Mouse (Mus musculus): ENCODE measurements around the gene Cox19. TPM values are rescaled to one million over a fixed set of nuclear protein-coding genes. Genes with fewer than 3 reads are reported as not detected.

Cox19 gene
- polyA plus RNA-seq, 1 experiment from 2014 or later = 113 TPM

GRCm38 (mm10) chr5:139355235-139355772 is 4.1 kb upstream of the Cox19 start:
- no peak overlapping the region for H3K4me3 ChIP-seq (ENCODE audit: low read depth, low read length)
- no peaks in the 10 kb centered on the region for H3K36me3 ChIP-seq (ENCODE audit: control insufficient read depth, insufficient read depth, low read length)
- no peaks in the 10 kb centered on the region for H3K4me1 ChIP-seq (ENCODE audit: control insufficient read depth, insufficient read depth, low read length)
- no peak overlapping the region for H3K4me2 ChIP-seq (ENCODE audit: low read depth, low read length)
- 38% methylated on average over 19 of the region's 19 CpGs for whole genome bisulfite sequencing
- ATAC-seq (ENCODE audit: low read depth) = no peak
- H3K9me3 ChIP-seq (ENCODE audit: control insufficient read depth, low read length) = no peaks in the 10 kb centered on the region
- H3K27me3 ChIP-seq (ENCODE audit: control insufficient read depth, insufficient read depth, low read length) = no peaks in the 10 kb centered on the region
- no peak overlapping the region for H3K27ac ChIP-seq (ENCODE audit: low read depth, low read length)
- no peak overlapping the region for H3K9ac ChIP-seq (replicated peaks; ENCODE audit: low read depth, low read length)

- Histone ChIP-seq H3K4me1 (ENCODE audit: control insufficient read depth, insufficient read depth, low read length) (no peaks in the 10 kb centered on the region), H3K4me2 (ENCODE audit: low read depth, low read length) (no peak overlapping the region), H3K36me3 (ENCODE audit: control insufficient read depth, insufficient read depth, low read length) (no peaks in the 10 kb centered on the region), H3K9me3 (ENCODE audit: control insufficient read depth, low read length) (no peaks in the 10 kb centered on the region), H3K9ac (replicated peaks; ENCODE audit: low read depth, low read length) (no peak overlapping the region), H3K27me3 (ENCODE audit: control insufficient read depth, insufficient read depth, low read length) (no peaks in the 10 kb centered on the region), H3K27ac (ENCODE audit: low read depth, low read length) (no peak overlapping the region), H3K4me3 (ENCODE audit: low read depth, low read length) (no peak overlapping the region)
- WGBS = 89% methylated on average over 11 of the region's 11 CpGs
- no peak for ATAC-seq (ENCODE audit: low read depth)
These were observed 2.7 kb upstream of the Cox19 start for GRCm38 (mm10) chr5:139353946-139354345.

- H3K4me2 ChIP-seq (ENCODE audit: low read depth, low read length) = no peak overlapping the region
- no peak for ATAC-seq (ENCODE audit: low read depth)
- no peak overlapping the region for H3K4me3 ChIP-seq (ENCODE audit: low read depth, low read length)
- no peaks in the 10 kb centered on the region for H3K4me1 ChIP-seq (ENCODE audit: control insufficient read depth, insufficient read depth, low read length)
- H3K36me3 ChIP-seq (ENCODE audit: control insufficient read depth, insufficient read depth, low read length) = no peaks in the 10 kb centered on the region
- no peaks in the 10 kb centered on the region for H3K27me3 ChIP-seq (ENCODE audit: control insufficient read depth, insufficient read depth, low read length)
- no peaks in the 10 kb centered on the region for H3K9me3 ChIP-seq (ENCODE audit: control insufficient read depth, low read length)
- WGBS = 57% methylated on average over 10 of the region's 10 CpGs
- H3K27ac ChIP-seq (ENCODE audit: low read depth, low read length) = no peak overlapping the region
- no peak overlapping the region for H3K9ac ChIP-seq (replicated peaks; ENCODE audit: low read depth, low read length)
These were observed 2.3 kb upstream of the Cox19 start for GRCm38 (mm10) chr5:139353496-139353895.

- no peak within 1 kb of the TSS for H3K4me3 ChIP-seq (ENCODE audit: low read depth, low read length)
- no peak within 1 kb of the TSS for H3K9ac ChIP-seq (replicated peaks; ENCODE audit: low read depth, low read length)
- no peak for ATAC-seq (ENCODE audit: low read depth)
- no peaks in the 10 kb centered on the region for H3K36me3 ChIP-seq (ENCODE audit: control insufficient read depth, insufficient read depth, low read length)
- H3K4me1 ChIP-seq (ENCODE audit: control insufficient read depth, insufficient read depth, low read length) = no peaks in the 10 kb centered on the region
- no peak within 1 kb of the TSS for H3K4me2 ChIP-seq (ENCODE audit: low read depth, low read length)
- no peaks in the 10 kb centered on the region for H3K9me3 ChIP-seq (ENCODE audit: control insufficient read depth, low read length)
- 67% methylated on average over 6 of the region's 6 CpGs for WGBS
- H3K27me3 ChIP-seq (ENCODE audit: control insufficient read depth, insufficient read depth, low read length) = no peaks in the 10 kb centered on the region
- H3K27ac ChIP-seq (ENCODE audit: low read depth, low read length) = no peak within 1 kb of the TSS
These were observed 1.1 kb upstream of the Cox19 start, which contains the start of gene Cyp2w1 for GRCm38 (mm10) chr5:139352317-139352716. Gene Cyp2w1, plus strand, starts transcription at chr5:139352617.

- Histone ChIP-seq H3K9ac (replicated peaks; ENCODE audit: low read depth, low read length) (no peak overlapping the region), H3K4me3 (ENCODE audit: low read depth, low read length) (no peak overlapping the region), H3K36me3 (ENCODE audit: control insufficient read depth, insufficient read depth, low read length) (no peaks in the 10 kb centered on the region), H3K4me1 (ENCODE audit: control insufficient read depth, insufficient read depth, low read length) (no peaks in the 10 kb centered on the region), H3K4me2 (ENCODE audit: low read depth, low read length) (no peak overlapping the region), H3K27me3 (ENCODE audit: control insufficient read depth, insufficient read depth, low read length) (no peaks in the 10 kb centered on the region), H3K9me3 (ENCODE audit: control insufficient read depth, low read length) (no peaks in the 10 kb centered on the region), H3K27ac (ENCODE audit: low read depth, low read length) (no peak overlapping the region)
- ATAC-seq (ENCODE audit: low read depth) = no peak
- 35% methylated on average over 8 of the region's 8 CpGs for WGBS
These were observed 410 bp upstream of the Cox19 start for GRCm38 (mm10) chr5:139351628-139352027.

- Histone ChIP-seq H3K9me3 (ENCODE audit: control insufficient read depth, low read length) (no peaks in the 10 kb centered on the region), H3K27me3 (ENCODE audit: control insufficient read depth, insufficient read depth, low read length) (no peaks in the 10 kb centered on the region), H3K4me2 (ENCODE audit: low read depth, low read length) (no peak overlapping the region), H3K4me1 (ENCODE audit: control insufficient read depth, insufficient read depth, low read length) (no peaks in the 10 kb centered on the region), H3K27ac (ENCODE audit: low read depth, low read length) (no peak overlapping the region), H3K4me3 (ENCODE audit: low read depth, low read length) (no peak overlapping the region), H3K36me3 (ENCODE audit: control insufficient read depth, insufficient read depth, low read length) (no peaks in the 10 kb centered on the region), H3K9ac (replicated peaks; ENCODE audit: low read depth, low read length) (no peak overlapping the region)
- ATAC-seq (ENCODE audit: low read depth) = no peak
- WGBS = 73% methylated on average over 6 of the region's 6 CpGs
These were observed 1.5 kb downstream of the Cox19 start for GRCm38 (mm10) chr5:139349713-139350112.

- no peaks in the 10 kb centered on the region for H3K9me3 ChIP-seq (ENCODE audit: control insufficient read depth, low read length)
- 41% methylated on average over 1 of the region's 1 CpGs for WGBS
- peaks cover 7% of the 10 kb centered on the region; the same call in 1 of the 2 replicates for H3K36me3 ChIP-seq (ENCODE audit: control insufficient read depth, insufficient read depth, low read length)
- ATAC-seq (ENCODE audit: low read depth) = no peak
- H3K4me2 ChIP-seq (ENCODE audit: low read depth, low read length) = no peak overlapping the region
- no peaks in the 10 kb centered on the region for H3K27me3 ChIP-seq (ENCODE audit: control insufficient read depth, insufficient read depth, low read length)
- H3K27ac ChIP-seq (ENCODE audit: low read depth, low read length) = no peak overlapping the region
- no peak overlapping the region for H3K4me3 ChIP-seq (ENCODE audit: low read depth, low read length)
- no peak overlapping the region for H3K9ac ChIP-seq (replicated peaks; ENCODE audit: low read depth, low read length)
- peaks cover 6% of the 10 kb centered on the region for H3K4me1 ChIP-seq (ENCODE audit: control insufficient read depth, insufficient read depth, low read length)
These were observed 4.0 kb downstream of the Cox19 start for GRCm38 (mm10) chr5:139347225-139347624.

GRCm38 (mm10) chr5:139345364-139345714 is 5.9 kb downstream of the Cox19 start:
- 8% methylated on average over 5 of the region's 5 CpGs for WGBS
- no peak; the same call in 1 of the 2 replicates for ATAC-seq (ENCODE audit: low read depth)
- Histone ChIP-seq H3K9ac (replicated peaks; ENCODE audit: low read depth, low read length) (peak overlapping the region; percentile 8; the same call in 1 of the 2 replicates), H3K4me2 (ENCODE audit: low read depth, low read length) (peak overlapping the region; percentile 98), H3K4me1 (ENCODE audit: control insufficient read depth, insufficient read depth, low read length) (peaks cover 6% of the 10 kb centered on the region), H3K27me3 (ENCODE audit: control insufficient read depth, insufficient read depth, low read length) (no peaks in the 10 kb centered on the region), H3K36me3 (ENCODE audit: control insufficient read depth, insufficient read depth, low read length) (peaks cover 15% of the 10 kb centered on the region), H3K27ac (ENCODE audit: low read depth, low read length) (0 out of 2 replicates have a peak overlapping the region, but pooled peaks have one; percentile 3), H3K4me3 (ENCODE audit: low read depth, low read length) (peak overlapping the region; percentile 82), H3K9me3 (ENCODE audit: control insufficient read depth, low read length) (no peaks in the 10 kb centered on the region)

GRCm38 (mm10) chr5:139344687-139345363 is 6.4 kb downstream of the Cox19 start:
- Histone ChIP-seq H3K27me3 (ENCODE audit: control insufficient read depth, insufficient read depth, low read length) (no peaks in the 10 kb centered on the region), H3K9me3 (ENCODE audit: control insufficient read depth, low read length) (no peaks in the 10 kb centered on the region), H3K4me3 (ENCODE audit: low read depth, low read length) (peak overlapping the region; percentile 82), H3K27ac (ENCODE audit: low read depth, low read length) (peak overlapping the region; percentile 64; the same call in 1 of the 2 replicates), H3K36me3 (ENCODE audit: control insufficient read depth, insufficient read depth, low read length) (peaks cover 18% of the 10 kb centered on the region), H3K4me1 (ENCODE audit: control insufficient read depth, insufficient read depth, low read length) (peaks cover 6% of the 10 kb centered on the region), H3K9ac (replicated peaks; ENCODE audit: low read depth, low read length) (peak overlapping the region; percentile 92), H3K4me2 (ENCODE audit: low read depth, low read length) (peak overlapping the region; percentile 98)
- ATAC-seq (ENCODE audit: low read depth) = peak; percentile 94
- WGBS = under 1% methylated on average over 33 of the region's 33 CpGs
